Mouse (Mus musculus): ENCODE results near the gene Spi1. TPM values are rescaled to one million over a fixed set of nuclear protein-coding genes. Genes with fewer than 3 reads are reported as not detected.
"Not testable (repeated sequence)": the region's sequence is repeated elsewhere in the genome, so short reads cannot be mapped to it uniquely, and the experiment has no call there.

The Spi1 gene
- polyA plus RNA-seq, 1 experiment: 4.1 TPM

DNA sequence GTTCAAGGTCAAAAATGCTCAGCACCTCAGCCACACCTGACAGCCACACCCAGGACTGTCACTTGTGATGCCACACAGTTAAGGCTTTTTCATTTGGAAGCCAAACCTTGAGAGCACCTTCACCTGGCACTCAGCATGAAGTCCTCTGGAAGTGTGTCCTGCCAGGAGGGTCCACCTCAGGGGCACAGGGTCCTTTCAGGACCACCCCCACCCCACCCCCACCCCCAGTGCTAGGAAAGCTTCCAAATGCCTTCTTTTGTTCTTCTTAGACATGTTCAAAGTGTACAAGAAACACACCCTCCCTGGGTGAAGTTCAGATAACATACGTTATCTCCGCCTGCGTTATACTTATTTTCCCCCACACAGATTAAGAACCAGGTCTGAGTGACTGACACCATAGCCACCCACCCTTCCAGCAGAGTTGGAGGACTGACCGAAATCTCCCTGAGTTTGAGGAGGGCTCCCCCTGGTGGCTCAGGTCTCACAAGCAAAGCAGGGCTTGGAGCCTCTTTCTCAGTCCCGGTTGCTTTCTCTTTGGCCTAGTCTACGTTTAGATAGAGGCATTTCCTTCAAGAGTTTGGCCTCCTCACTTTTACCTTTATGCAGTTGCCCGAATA lies 19.0 kb downstream of the Spi1 start:
- peak; percentile 82 to 90 for DNase-seq
- Histone ChIP-seq H3K4me3 (replicated peaks; ENCODE audit: insufficient read depth, low read depth, low read length) (no peak overlapping the region), H3K4me1 (ENCODE audit: control insufficient read depth, insufficient read depth, low read length) (no peaks in the 10 kb centered on the region), H3K27ac (ENCODE audit: insufficient read depth, low read length) (no peak overlapping the region), H3K27me3 (ENCODE audit: control insufficient read depth, insufficient read depth, low read length) (no peaks in the 10 kb centered on the region)
- 5% methylated on average over 7 of the region's 7 CpGs for WGBS
- TF ChIP-seq POLR2A (IDR thresholded peaks at IDR 0.05; ENCODE audit: borderline replicate concordance, insufficient read depth, low read length): no peak
- peak; percentile 98 for TF ChIP-seq CTCF (IDR thresholded peaks at IDR 0.05; ENCODE audit: borderline replicate concordance, insufficient read depth, low read depth, low read length)

DNA sequence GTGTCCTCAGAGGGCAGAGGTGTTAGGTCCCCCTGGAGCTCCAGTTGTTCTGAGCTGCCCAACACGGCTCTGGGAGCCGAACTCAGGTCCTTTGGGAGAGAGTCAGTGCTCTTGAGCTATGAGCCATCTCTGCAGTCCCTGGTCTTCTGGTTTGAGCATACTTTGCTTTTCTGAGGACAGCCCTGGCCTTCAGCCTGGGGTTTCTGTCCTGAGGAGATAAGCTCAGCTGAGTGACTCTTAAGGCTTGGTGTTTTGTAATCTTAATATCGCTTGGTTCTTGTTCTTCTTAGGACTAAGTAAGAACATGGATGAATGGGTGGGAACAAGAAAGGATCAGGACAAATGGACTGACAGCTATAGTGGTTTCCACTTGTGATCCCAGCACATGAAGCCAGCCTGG lies 26.0 kb downstream of the Spi1 start:
- H3K4me1 ChIP-seq (ENCODE audit: control insufficient read depth, insufficient read depth, low read length): no peaks in the 10 kb centered on the region
- DNase-seq: no peak
- H3K4me3 ChIP-seq (replicated peaks; ENCODE audit: insufficient read depth, low read depth, low read length): no peak overlapping the region
- H3K27ac ChIP-seq (ENCODE audit: insufficient read depth, low read length): no peak overlapping the region
- no peak for TF ChIP-seq POLR2A (IDR thresholded peaks at IDR 0.05; ENCODE audit: borderline replicate concordance, insufficient read depth, low read length)
- TF ChIP-seq CTCF (IDR thresholded peaks at IDR 0.05; ENCODE audit: borderline replicate concordance, insufficient read depth, low read depth, low read length): no peak
- WGBS: 81% methylated on average over 3 of the region's 3 CpGs
- H3K27me3 ChIP-seq (ENCODE audit: control insufficient read depth, insufficient read depth, low read length): no peaks in the 10 kb centered on the region

DNA sequence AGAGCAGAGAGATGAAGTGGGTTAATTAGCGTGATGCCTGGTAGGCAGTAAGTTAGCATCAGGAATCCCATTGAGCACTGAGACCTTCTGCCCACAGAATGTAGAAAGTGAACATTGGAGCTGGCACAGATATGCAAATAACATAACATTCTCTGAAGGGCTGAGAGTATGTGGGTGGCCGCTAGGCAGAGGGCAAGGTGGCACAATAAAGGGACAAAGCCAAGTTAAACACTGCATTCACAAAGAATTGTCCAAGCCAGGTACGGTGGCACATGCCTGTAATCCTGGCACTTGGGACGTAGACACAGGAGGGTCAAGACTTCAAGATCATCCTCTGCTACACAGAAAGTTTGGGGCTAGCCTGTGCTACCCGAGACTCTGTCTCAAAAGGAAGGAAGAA lies 27.1 kb downstream of the Spi1 start:
- Histone ChIP-seq H3K27ac (ENCODE audit: insufficient read depth, low read length) (no peak overlapping the region), H3K4me1 (ENCODE audit: control insufficient read depth, insufficient read depth, low read length) (no peaks in the 10 kb centered on the region), H3K4me3 (replicated peaks; ENCODE audit: insufficient read depth, low read depth, low read length) (no peak overlapping the region), H3K27me3 (ENCODE audit: control insufficient read depth, insufficient read depth, low read length) (no peaks in the 10 kb centered on the region)
- TF ChIP-seq POLR2A (IDR thresholded peaks at IDR 0.05; ENCODE audit: borderline replicate concordance, insufficient read depth, low read length) (no peak), CTCF (IDR thresholded peaks at IDR 0.05; ENCODE audit: borderline replicate concordance, insufficient read depth, low read depth, low read length) (no peak)
- DNase-seq: no peak
- 83% methylated on average over 5 of the region's 5 CpGs for WGBS

- TF ChIP-seq CTCF (IDR thresholded peaks at IDR 0.05; ENCODE audit: borderline replicate concordance, insufficient read depth, low read depth, low read length) (no peak), POLR2A (IDR thresholded peaks at IDR 0.05; ENCODE audit: borderline replicate concordance, insufficient read depth, low read length) (no peak)
- no peak for DNase-seq
- Histone ChIP-seq H3K4me3 (replicated peaks; ENCODE audit: insufficient read depth, low read depth, low read length) (no peak overlapping the region), H3K4me1 (ENCODE audit: control insufficient read depth, insufficient read depth, low read length) (no peaks in the 10 kb centered on the region), H3K27me3 (ENCODE audit: control insufficient read depth, insufficient read depth, low read length) (no peaks in the 10 kb centered on the region), H3K27ac (ENCODE audit: insufficient read depth, low read length) (no peak overlapping the region)
- 89% methylated on average over 5 of the region's 5 CpGs for WGBS
Observed at GRCm38 (mm10) chr2:91109807-91110385, 27.7 kb downstream of the Spi1 start.

GRCm38 (mm10) chr2:91110429-91110828 lies 28.2 kb downstream of the Spi1 start:
- no peak for TF ChIP-seq POLR2A (IDR thresholded peaks at IDR 0.05; ENCODE audit: borderline replicate concordance, insufficient read depth, low read length)
- no peak for TF ChIP-seq CTCF (IDR thresholded peaks at IDR 0.05; ENCODE audit: borderline replicate concordance, insufficient read depth, low read depth, low read length)
- Histone ChIP-seq H3K4me1 (ENCODE audit: control insufficient read depth, insufficient read depth, low read length) (peaks cover 1% of the 10 kb centered on the region; the same call in 1 of the 2 replicates), H3K4me3 (replicated peaks; ENCODE audit: insufficient read depth, low read depth, low read length) (no peak overlapping the region), H3K27me3 (ENCODE audit: control insufficient read depth, insufficient read depth, low read length) (no peaks in the 10 kb centered on the region), H3K27ac (ENCODE audit: insufficient read depth, low read length) (no peak overlapping the region)
- 79% methylated on average over 6 of the region's 6 CpGs for WGBS
- DNase-seq: no peak

DNA sequence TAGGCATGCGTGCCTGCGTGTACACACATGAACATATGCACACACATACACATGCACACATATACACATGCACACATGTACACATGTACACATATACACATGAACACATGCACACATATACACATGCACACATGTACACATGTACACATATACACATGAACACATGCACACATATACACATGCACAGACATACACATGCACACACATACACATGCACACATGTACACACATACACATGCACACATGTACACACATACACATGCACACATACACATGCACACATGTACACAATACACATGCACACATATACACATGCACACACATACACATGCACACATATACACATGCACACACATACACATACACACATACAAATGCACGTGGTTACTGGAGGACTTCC lies 29.6 kb downstream of the Spi1 start:
- 94% methylated on average over 3 of the region's 3 CpGs for WGBS
- not testable (repeated sequence) for H3K27ac ChIP-seq (ENCODE audit: insufficient read depth, low read length); H3K4me3 ChIP-seq (replicated peaks; ENCODE audit: insufficient read depth, low read depth, low read length)

GRCm38 (mm10) chr2:91112491-91112890 lies 30.3 kb downstream of the Spi1 start:
- DNase-seq: no peak
- Histone ChIP-seq H3K27ac (ENCODE audit: insufficient read depth, low read length) (no peak overlapping the region), H3K4me1 (ENCODE audit: control insufficient read depth, insufficient read depth, low read length) (peaks cover 11% of the 10 kb centered on the region), H3K27me3 (ENCODE audit: control insufficient read depth, insufficient read depth, low read length) (no peaks in the 10 kb centered on the region), H3K4me3 (replicated peaks; ENCODE audit: insufficient read depth, low read depth, low read length) (no peak overlapping the region)
- TF ChIP-seq POLR2A (IDR thresholded peaks at IDR 0.05; ENCODE audit: borderline replicate concordance, insufficient read depth, low read length) (no peak), CTCF (IDR thresholded peaks at IDR 0.05; ENCODE audit: borderline replicate concordance, insufficient read depth, low read depth, low read length) (no peak)
- 65% methylated on average over 4 of the region's 4 CpGs for WGBS

More for the DNA sequence above, 29.6 kb downstream of the Spi1 start:
- H3K4me1 ChIP-seq (ENCODE audit: control insufficient read depth, insufficient read depth, low read length); H3K27me3 ChIP-seq (ENCODE audit: control insufficient read depth, insufficient read depth, low read length); DNase-seq: not testable (repeated sequence)

DNA sequence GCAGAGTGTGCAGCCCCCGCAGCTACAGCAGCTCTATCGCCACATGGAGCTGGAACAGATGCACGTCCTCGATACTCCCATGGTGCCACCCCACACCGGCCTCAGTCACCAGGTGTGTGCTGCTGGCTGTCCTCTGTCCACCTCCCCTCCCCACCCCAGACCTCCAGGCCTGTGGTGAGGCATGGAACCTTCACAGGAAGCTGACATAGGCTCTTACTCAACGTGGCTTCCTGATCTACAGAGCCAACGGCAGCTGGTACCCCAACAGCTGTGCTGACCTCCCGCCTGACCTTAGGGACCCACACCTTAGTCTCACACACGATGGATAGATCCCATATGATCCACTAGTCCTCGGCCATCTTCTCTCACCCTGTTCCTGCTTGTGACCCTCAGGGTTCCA lies 31.1 kb downstream of the Spi1 start:
- no peak for DNase-seq
- Histone ChIP-seq H3K27me3 (ENCODE audit: control insufficient read depth, insufficient read depth, low read length) (no peaks in the 10 kb centered on the region), H3K27ac (ENCODE audit: insufficient read depth, low read length) (no peak overlapping the region), H3K4me3 (replicated peaks; ENCODE audit: insufficient read depth, low read depth, low read length) (no peak overlapping the region), H3K4me1 (ENCODE audit: control insufficient read depth, insufficient read depth, low read length) (peaks cover 19% of the 10 kb centered on the region)
- WGBS: 76% methylated on average over 10 of the region's 10 CpGs
- TF ChIP-seq POLR2A (IDR thresholded peaks at IDR 0.05; ENCODE audit: borderline replicate concordance, insufficient read depth, low read length): no peak
- TF ChIP-seq CTCF (IDR thresholded peaks at IDR 0.05; ENCODE audit: borderline replicate concordance, insufficient read depth, low read depth, low read length): no peak
